Mouse (Mus musculus): ENCODE data around the gene Spata13. TPM values are rescaled to one million over a fixed set of nuclear protein-coding genes. Genes with fewer than 3 reads are reported as not detected.

The Spata13 gene
- polyA plus RNA-seq, 1 experiment from 2014 or later, result 50.4 TPM

GRCm38 (mm10) chr14:60638159-60638558, 4.4 kb downstream of the Spata13 start:
- DNase-seq (ENCODE audit: low spot score), result no peak

- DNase-seq (ENCODE audit: low spot score), result no peak
Measured at GRCm38 (mm10) chr14:60639195-60639594, 5.4 kb downstream of the Spata13 start.

GRCm38 (mm10) chr14:60641120-60641519, 7.3 kb downstream of the Spata13 start:
- no peak for DNase-seq (ENCODE audit: low spot score)

- no peak for DNase-seq (ENCODE audit: low spot score)
Measured at GRCm38 (mm10) chr14:60642131-60642530, 8.3 kb downstream of the Spata13 start.

GRCm38 (mm10) chr14:60643098-60643870, 9.5 kb downstream of the Spata13 start:
- DNase-seq (ENCODE audit: low spot score), result no peak

GRCm38 (mm10) chr14:60646373-60646772, 12.6 kb downstream of the Spata13 start:
- DNase-seq (ENCODE audit: low spot score), result no peak

GRCm38 (mm10) chr14:60647885-60648284, 14.1 kb downstream of the Spata13 start:
- DNase-seq (ENCODE audit: low spot score), result no peak

GRCm38 (mm10) chr14:60648956-60649355, 15.2 kb downstream of the Spata13 start:
- no peak for DNase-seq (ENCODE audit: low spot score)

- DNase-seq (ENCODE audit: low spot score), result no peak
Measured at GRCm38 (mm10) chr14:60653184-60653583, 19.4 kb downstream of the Spata13 start.

GRCm38 (mm10) chr14:60653977-60654376, 20.2 kb downstream of the Spata13 start:
- no peak for DNase-seq (ENCODE audit: low spot score)

GRCm38 (mm10) chr14:60654708-60655107, 20.9 kb downstream of the Spata13 start:
- no peak for DNase-seq (ENCODE audit: low spot score)

GRCm38 (mm10) chr14:60655941-60656700, 22.3 kb downstream of the Spata13 start:
- no peak for DNase-seq (ENCODE audit: low spot score)

- DNase-seq (ENCODE audit: low spot score), result no peak
Measured at GRCm38 (mm10) chr14:60656701-60657085, 22.9 kb downstream of the Spata13 start.

GRCm38 (mm10) chr14:60657891-60658290, 24.1 kb downstream of the Spata13 start:
- DNase-seq (ENCODE audit: low spot score), result no peak

GRCm38 (mm10) chr14:60659498-60659897, 25.7 kb downstream of the Spata13 start:
- no peak for DNase-seq (ENCODE audit: low spot score)

- DNase-seq (ENCODE audit: low spot score), result no peak
Measured at GRCm38 (mm10) chr14:60660591-60660990, 26.8 kb downstream of the Spata13 start.

GRCm38 (mm10) chr14:60661281-60661680, 27.5 kb downstream of the Spata13 start:
- DNase-seq (ENCODE audit: low spot score), result no peak

- DNase-seq (ENCODE audit: low spot score), result no peak
Measured at GRCm38 (mm10) chr14:60663309-60663940, 29.6 kb downstream of the Spata13 start.

- DNase-seq (ENCODE audit: low spot score), result no peak
Measured at GRCm38 (mm10) chr14:60664641-60665040, 30.8 kb downstream of the Spata13 start.

- peak; percentile 2 for DNase-seq (ENCODE audit: low spot score)
Measured at GRCm38 (mm10) chr14:60665263-60665662, 31.5 kb downstream of the Spata13 start.

GRCm38 (mm10) chr14:60666252-60666651, 32.5 kb downstream of the Spata13 start:
- peak; percentile 80 for DNase-seq (ENCODE audit: low spot score)

GRCm38 (mm10) chr14:60670191-60670590, 36.4 kb downstream of the Spata13 start:
- no peak for DNase-seq (ENCODE audit: low spot score)
